In genomic region chr7:110818787-110819350, GRCm38 (mm10) we compare ENCODE assay signal across 15 mouse cellular contexts. TPM values are rescaled to one million over a fixed set of nuclear protein-coding genes. Genes with fewer than 3 reads are reported as not detected.
DNase-seq lines count a peak whose midpoint lies in the region; ATAC-seq and TF ChIP-seq lines count a peak whose summit lies in the region.
"Had no signal": no experiment of that assay in that cellular context is flagged by ENCODE, and none has a peak within 500 bp of the region (broad histone marks: within the 10 kb centered on the region; RNA-seq: fewer than 3 reads in every experiment).

No protein-coding gene starts in this region.

- 46% methylated on average over 11 of the region's 11 CpGs for WGBS in heart, embryonic 16.5 days

- 0 out of 2 replicates have a peak, but pooled peaks have one; percentile 16 for ATAC-seq in heart, embryonic 16.5 days (replicated peaks; ENCODE audit: extremely low read depth, insufficient read depth, low FRiP score)
- ATAC-seq: hindbrain, postnatal 0 days had no signal

- peaks cover 38% of the 10 kb centered on the region for H3K4me1 ChIP-seq in heart, embryonic 16.5 days (ENCODE audit: control insufficient read depth, insufficient read depth, low read length)

- TF ChIP-seq CTCF in gastrocnemius, adult 2 months (IDR thresholded peaks at IDR 0.05) = no peak
- no peak for TF ChIP-seq CTCF in layer of hippocampus, adult 2 months (conservative IDR thresholded peaks at IDR 0.05)

- no peak for DNase-seq in gastrocnemius, adult 2 months
- DNase-seq in gastrocnemius, adult 18-20 months (ENCODE audit: low spot score) = no peak
- no peak for DNase-seq in layer of hippocampus, adult 2 months (ENCODE audit: low spot score in 2 of 2)
- no peak for DNase-seq in layer of hippocampus, adult 9-10 months (ENCODE audit: low spot score)
- DNase-seq in lung, postnatal 36 days = peak; percentile 68
- no peak for DNase-seq in urinary bladder, adult 2 months (ENCODE audit: low spot score)
- DNase-seq in left cerebral cortex, adult 18-20 months (ENCODE audit: low spot score in 2 of 2) = no peak
- DNase-seq: adrenal gland, adult 8-10 months; lung, embryonic 14.5 days; right cerebral cortex, postnatal 25 days; thymus, adult 2 months had no signal

- intact Hi-C loops in gastrocnemius, adult 2 months (cut with DNase I) = no loop called here

- no peak overlapping the region for H3K4me3 ChIP-seq in gastrocnemius, adult 2 months
- H3K4me3 ChIP-seq in layer of hippocampus, adult 2 months = no peak overlapping the region
- H3K4me3 ChIP-seq in heart, embryonic 16.5 days (ENCODE audit: low read length) = no peak overlapping the region
- H3K4me3 ChIP-seq: kidney, embryonic 15.5 days had no signal

- no peaks in the 10 kb centered on the region for H3K9me3 ChIP-seq in heart, embryonic 16.5 days (replicated peaks; ENCODE audit: control insufficient read depth, low read length)
- H3K9me3 ChIP-seq: kidney, embryonic 15.5 days had no signal

- peaks cover 5% of the 10 kb centered on the region; the same call in 1 of the 2 replicates for H3K36me3 ChIP-seq in heart, embryonic 16.5 days (ENCODE audit: control insufficient read depth, insufficient read depth)

- no peaks in the 10 kb centered on the region for H3K27me3 ChIP-seq in heart, embryonic 16.5 days (ENCODE audit: control insufficient read depth, insufficient read depth, low read length)
- H3K27me3 ChIP-seq: kidney, embryonic 15.5 days had no signal

- no peak overlapping the region for H3K9ac ChIP-seq in heart, embryonic 16.5 days (ENCODE audit: low read length)
- H3K9ac ChIP-seq: kidney, embryonic 15.5 days; lung, embryonic 14.5 days had no signal

- no peak overlapping the region for H3K4me2 ChIP-seq in heart, embryonic 16.5 days (ENCODE audit: low read depth, low read length)
- H3K4me2 ChIP-seq: kidney, embryonic 15.5 days; lung, embryonic 14.5 days; midbrain, embryonic 11.5 days had no signal

- peak overlapping the region; percentile 68 for H3K27ac ChIP-seq in gastrocnemius, adult 2 months
- peak overlapping the region; percentile 53; the same call in 1 of the 2 replicates for H3K27ac ChIP-seq in layer of hippocampus, adult 2 months
- no peak overlapping the region; the same call in 1 of the 2 replicates for H3K27ac ChIP-seq in heart, embryonic 16.5 days (ENCODE audit: low read length)
- H3K27ac ChIP-seq: hindbrain, postnatal 0 days; kidney, embryonic 15.5 days had no signal

RNA-seq across cellular contexts. Expression of gene Rnf141, which starts 25.4 kb away (rescaled TPM):
- total RNA-seq in gastrocnemius, adult 2 months (2021) = 10 to 100 TPM; 20.1 to 21.4 TPM
- total RNA-seq in gastrocnemius, adult 18-20 months (2021) = 10 to 100 TPM; 19.3 to 23.7 TPM
- 10 to 100 TPM; 83.4 to 90.6 TPM for total RNA-seq in layer of hippocampus, adult 2 months (2021)
- 30.7 and 32.8 TPM in 2 replicates for polyA plus RNA-seq in heart, embryonic 16.5 days (2015; fragmentation: Nextera tagmentation; extraction: Ambion mirVana)
- 32.1 and 34.0 TPM in 2 replicates for polyA plus RNA-seq in urinary bladder, adult 2 months (2012; rRNA removed)
- total RNA-seq in left cerebral cortex, adult 18-20 months (2021) = 10 to 100 TPM; 76.2 to 85.0 TPM

RNA-seq across cellular contexts. Expression of gene Lyve1, which starts 44.2 kb away (rescaled TPM):
- 1 to 10 TPM; 5.7 to 9.6 TPM for total RNA-seq in gastrocnemius, adult 2 months (2021)
- total RNA-seq in gastrocnemius, adult 18-20 months (2021) = 1 to 10 TPM; 3.9 to 6.5 TPM
- total RNA-seq in layer of hippocampus, adult 2 months (2021) = 1 to 10 TPM in 1 of 2 experiments, under 1 TPM in 1; 0.66 to 2.5 TPM
- polyA plus RNA-seq in heart, embryonic 16.5 days (2015; fragmentation: Nextera tagmentation; extraction: Ambion mirVana) = 13.1 and 14.0 TPM in 2 replicates
- 23.2 and 32.3 TPM in 2 replicates for polyA plus RNA-seq in urinary bladder, adult 2 months (2012; rRNA removed)
- 1 to 10 TPM; 1.5 to 1.6 TPM for total RNA-seq in left cerebral cortex, adult 18-20 months (2021)

RNA-seq across cellular contexts. Expression of gene Ampd3, which starts 50.9 kb away (rescaled TPM):
- total RNA-seq in gastrocnemius, adult 2 months (2021) = 10 to 100 TPM in 1 of 2 experiments, 1 to 10 TPM in 1; 7.6 to 16.6 TPM
- total RNA-seq in gastrocnemius, adult 18-20 months (2021) = 10 to 100 TPM; 10.8 to 15.2 TPM
- total RNA-seq in layer of hippocampus, adult 2 months (2021) = 10 to 100 TPM; 20.8 to 25.1 TPM
- polyA plus RNA-seq in heart, embryonic 16.5 days (2015; fragmentation: Nextera tagmentation; extraction: Ambion mirVana) = 10.2 and 11.1 TPM in 2 replicates
- polyA plus RNA-seq in urinary bladder, adult 2 months (2012; rRNA removed) = 19.2 and 19.9 TPM in 2 replicates
- 10 to 100 TPM; 21.3 to 23.5 TPM for total RNA-seq in left cerebral cortex, adult 18-20 months (2021)
